Mouse (Mus musculus): ENCODE data around the gene Man1c1.
A peak's percentile ranks its signal among the peaks of the same experiment; 100 is the strongest.

Man1c1 gene

GRCm38 (mm10) chr4:134723251-134723650 lies 19.2 kb upstream of the Man1c1 start:
- no peak for DNase-seq

DNA sequence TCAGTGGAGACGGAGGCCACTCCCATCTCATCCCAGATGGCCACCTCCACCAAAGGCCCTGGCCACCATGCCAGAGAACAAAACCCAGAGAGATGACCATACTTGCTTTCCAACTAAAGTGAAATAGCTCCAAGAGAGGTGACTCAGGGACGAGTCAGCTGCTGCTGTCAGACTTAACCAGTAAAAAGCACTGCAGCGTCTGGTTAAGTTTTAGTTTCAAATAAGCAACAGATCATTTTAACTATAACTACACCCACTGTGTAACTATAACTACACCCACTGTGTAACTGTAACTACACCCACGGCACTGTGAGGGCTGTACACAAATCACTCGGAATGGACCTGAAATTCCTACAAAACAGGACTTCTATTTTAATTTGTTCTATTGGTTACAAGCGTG lies 17.0 kb upstream of the Man1c1 start:
- no peak for DNase-seq

- DNase-seq: no peak
These were observed 16.3 kb upstream of the Man1c1 start for GRCm38 (mm10) chr4:134720371-134720770.

GRCm38 (mm10) chr4:134719489-134719888 lies 15.4 kb upstream of the Man1c1 start:
- no peak for DNase-seq

GRCm38 (mm10) chr4:134713937-134714336 lies 9.8 kb upstream of the Man1c1 start:
- peak; percentile 81 for DNase-seq

GRCm38 (mm10) chr4:134705311-134705710 lies 1.2 kb upstream of the Man1c1 start:
- DNase-seq: no peak

DNA sequence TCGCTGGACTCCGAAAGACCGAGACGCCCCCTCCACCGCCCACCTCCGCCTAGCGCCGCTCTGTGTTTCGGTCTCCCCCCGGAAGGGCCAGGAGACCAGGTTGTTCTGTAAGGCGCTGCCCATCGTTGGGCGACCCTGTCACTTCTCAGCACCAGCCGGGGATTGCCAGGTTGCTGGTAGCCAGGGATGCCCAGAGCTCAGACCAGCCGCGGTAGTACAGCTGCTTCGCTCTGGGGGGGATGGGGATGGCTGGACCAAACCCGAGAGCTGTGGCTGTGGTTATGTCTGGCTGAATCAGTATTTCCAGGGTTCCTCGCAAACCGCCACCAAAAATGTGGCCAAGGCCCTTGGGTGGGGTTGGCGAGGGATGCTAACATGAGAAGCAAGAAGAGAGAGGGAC lies 500 bp upstream of the Man1c1 start:
- DNase-seq: no peak

DNA sequence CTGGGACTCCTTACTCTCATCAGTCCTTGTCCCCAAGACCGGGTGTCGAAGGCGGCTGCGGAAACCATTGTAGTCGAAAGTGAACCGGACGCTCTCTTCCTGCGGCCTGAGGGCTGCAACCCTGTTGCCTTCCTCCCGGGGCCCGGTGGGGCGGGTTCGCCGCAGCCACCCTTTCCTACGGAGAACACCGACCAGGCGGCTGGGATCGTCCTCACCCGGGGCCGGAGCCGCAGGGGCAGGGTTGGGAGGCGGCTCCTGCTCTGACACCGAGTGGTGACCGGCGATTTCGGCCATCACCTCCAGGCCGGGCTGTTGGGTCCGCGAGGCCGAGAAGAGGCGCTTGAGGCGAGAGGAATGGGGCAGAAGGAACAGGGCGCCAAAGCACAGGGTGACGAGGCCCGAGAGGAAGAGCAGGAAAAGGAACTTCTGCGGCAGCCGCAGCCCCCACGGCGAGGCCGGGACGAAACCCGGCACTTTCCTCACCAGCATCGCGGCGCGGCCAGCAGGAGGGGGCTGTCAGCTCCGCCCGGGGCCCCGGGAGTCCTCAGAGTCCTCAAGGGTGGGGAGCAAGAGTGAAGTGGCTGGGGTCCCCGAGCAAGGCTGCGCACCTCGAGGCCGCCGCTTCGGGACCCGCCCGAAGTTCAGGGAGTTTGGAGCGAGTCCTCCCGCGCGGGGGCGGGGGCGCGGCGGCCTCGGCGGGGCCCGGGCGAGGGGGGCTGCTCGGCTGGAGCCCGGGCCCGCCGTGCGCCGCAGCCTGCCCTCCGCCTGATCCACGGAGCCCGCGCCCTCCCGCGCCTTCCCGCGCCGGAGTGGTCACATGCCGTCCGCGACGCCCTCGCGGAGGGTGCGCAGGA lies 882 bp downstream of the Man1c1 start:
- no peak for DNase-seq

GRCm38 (mm10) chr4:134701934-134702333 lies 2.2 kb downstream of the Man1c1 start:
- peak; percentile 56 for DNase-seq

DNA sequence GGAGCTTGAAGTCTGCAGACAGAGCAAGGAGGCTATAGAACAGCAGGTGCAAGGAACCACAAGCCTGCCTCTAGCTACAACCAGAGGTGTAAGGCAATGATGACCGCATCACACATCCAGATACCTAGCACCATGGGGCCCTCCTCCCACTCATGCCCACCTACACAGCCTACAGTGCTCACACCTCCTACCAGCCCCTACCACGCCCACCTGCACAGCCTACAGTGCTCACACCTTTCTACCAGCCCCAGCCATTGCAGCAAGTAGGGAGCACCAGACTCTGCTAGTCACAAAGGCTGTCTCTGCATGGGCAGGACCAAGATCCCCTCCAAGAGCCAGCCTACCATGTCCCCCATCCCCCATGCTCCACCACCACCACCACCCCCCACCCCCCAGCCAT lies 3.2 kb downstream of the Man1c1 start:
- no peak for DNase-seq

- no peak for DNase-seq
These were observed 10.7 kb downstream of the Man1c1 start for GRCm38 (mm10) chr4:134693202-134693940.

DNA sequence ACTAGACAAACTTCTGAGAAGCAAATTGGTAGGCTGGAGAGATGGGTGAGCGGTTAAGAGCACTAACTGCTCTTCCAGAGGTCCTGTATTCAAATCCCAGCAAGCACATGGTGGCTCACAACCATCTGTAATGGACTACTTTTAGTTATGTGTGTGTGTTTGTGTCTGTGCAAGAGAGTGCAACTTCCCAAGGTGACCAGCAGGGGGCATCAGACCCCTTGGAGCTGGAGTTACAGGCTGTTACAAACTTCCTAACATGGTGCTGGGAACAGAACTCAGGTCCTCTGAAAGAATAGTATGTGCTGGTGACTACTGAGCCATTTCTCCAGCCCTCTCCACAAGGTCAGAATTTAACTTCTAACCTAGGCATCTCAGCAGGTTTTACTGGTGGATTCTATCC lies 11.7 kb downstream of the Man1c1 start:
- no peak for DNase-seq

DNA sequence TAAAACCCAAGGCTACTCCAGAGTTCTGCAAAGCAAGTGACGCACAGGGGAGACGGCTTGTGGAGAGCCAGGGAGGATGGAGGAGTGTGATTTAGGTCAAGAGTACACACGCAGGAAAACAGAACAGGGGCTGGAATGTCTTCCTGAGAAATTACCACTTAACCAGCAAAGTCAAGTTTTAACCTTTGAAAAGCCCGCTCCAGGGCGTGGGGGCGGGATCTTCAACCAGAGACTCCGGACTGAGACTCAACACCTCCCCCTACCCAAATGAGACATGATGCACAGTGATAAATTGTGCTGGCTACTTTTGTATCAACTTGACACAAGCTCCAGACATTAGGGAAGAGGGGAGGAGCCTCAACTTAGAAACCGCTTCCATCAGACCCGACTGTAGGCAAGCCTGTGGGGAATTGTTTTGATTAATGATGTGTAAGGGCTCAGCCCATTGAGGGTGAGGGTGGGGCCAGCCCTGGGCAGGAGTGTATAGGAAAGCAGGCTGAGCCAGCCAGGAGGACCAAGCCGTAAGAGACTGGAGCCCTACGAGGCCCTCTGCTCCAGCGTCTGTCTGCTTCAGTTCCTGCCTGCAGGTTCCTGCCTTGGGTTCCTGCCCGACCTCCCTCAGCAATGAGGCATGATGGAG lies 17.9 kb downstream of the Man1c1 start:
- DNase-seq: no peak

DNA sequence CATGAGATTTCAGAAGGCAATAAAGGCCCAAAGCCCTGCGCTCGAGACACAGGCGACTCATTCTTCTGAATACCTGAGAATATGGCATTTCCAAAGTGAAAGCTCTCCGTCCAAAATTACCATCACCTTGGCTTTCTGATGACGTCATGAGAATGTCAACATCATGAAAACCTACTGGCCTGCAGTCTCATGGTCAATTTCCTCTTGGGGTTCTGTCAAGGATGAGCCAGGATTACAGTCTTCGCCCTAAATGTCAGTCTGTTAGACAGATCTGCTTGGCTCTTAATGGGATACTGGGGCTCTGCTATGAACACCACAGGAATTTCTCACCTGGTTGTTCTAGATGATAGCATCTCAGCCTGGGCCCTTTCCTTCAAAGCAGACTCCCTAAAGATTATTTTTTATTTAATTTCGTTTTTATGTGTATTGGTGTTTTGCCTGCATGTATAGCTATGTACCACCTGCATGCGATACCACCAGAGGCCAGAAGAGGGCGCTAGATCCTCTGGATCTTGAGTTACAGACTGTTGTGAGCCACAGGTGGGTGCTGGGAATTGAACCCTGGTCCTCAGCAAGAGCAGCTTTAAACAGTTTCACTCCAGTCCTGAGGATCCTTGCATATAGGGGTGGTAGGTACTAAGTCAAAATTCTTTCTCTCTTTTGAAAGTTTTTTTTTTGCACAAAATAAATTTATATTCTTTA lies 19.3 kb downstream of the Man1c1 start:
- no peak for DNase-seq

- no peak for DNase-seq
These were observed 20.2 kb downstream of the Man1c1 start for GRCm38 (mm10) chr4:134683892-134684291.

- DNase-seq: peak; percentile 63
These were observed 21.1 kb downstream of the Man1c1 start for GRCm38 (mm10) chr4:134683008-134683407.

- no peak for DNase-seq
These were observed 21.7 kb downstream of the Man1c1 start for GRCm38 (mm10) chr4:134682423-134682822.

DNA sequence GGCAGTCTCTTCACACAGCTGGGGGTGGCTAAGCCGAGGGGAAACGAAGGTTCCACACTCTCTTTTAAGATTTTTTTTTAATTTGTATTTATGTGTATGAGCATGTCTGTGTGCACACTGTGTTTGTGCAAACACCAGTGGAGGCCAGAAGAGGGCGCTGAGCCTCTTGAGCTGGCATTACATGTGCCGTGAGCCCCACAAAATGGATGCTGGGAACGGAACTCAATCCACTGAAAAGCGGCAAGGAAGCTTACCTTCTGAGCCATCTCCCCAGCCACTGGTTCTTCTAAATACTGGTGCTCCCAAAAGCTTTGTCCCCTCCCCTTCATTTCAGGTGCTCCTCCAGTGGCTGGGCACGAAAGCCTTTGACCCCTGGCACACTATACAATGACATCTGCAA lies 22.3 kb downstream of the Man1c1 start:
- DNase-seq: no peak

- peak; percentile 74 for DNase-seq
These were observed 26.3 kb downstream of the Man1c1 start for GRCm38 (mm10) chr4:134677556-134678508.

- DNase-seq: no peak
These were observed 28.3 kb downstream of the Man1c1 start for GRCm38 (mm10) chr4:134675800-134676199.

- DNase-seq: no peak
These were observed 29.1 kb downstream of the Man1c1 start for GRCm38 (mm10) chr4:134674970-134675369.

All from layer of hippocampus, adult 9-11 months (tissue).